ENCODE assay signal across 8 mouse cellular contexts in the genomic region with DNA sequence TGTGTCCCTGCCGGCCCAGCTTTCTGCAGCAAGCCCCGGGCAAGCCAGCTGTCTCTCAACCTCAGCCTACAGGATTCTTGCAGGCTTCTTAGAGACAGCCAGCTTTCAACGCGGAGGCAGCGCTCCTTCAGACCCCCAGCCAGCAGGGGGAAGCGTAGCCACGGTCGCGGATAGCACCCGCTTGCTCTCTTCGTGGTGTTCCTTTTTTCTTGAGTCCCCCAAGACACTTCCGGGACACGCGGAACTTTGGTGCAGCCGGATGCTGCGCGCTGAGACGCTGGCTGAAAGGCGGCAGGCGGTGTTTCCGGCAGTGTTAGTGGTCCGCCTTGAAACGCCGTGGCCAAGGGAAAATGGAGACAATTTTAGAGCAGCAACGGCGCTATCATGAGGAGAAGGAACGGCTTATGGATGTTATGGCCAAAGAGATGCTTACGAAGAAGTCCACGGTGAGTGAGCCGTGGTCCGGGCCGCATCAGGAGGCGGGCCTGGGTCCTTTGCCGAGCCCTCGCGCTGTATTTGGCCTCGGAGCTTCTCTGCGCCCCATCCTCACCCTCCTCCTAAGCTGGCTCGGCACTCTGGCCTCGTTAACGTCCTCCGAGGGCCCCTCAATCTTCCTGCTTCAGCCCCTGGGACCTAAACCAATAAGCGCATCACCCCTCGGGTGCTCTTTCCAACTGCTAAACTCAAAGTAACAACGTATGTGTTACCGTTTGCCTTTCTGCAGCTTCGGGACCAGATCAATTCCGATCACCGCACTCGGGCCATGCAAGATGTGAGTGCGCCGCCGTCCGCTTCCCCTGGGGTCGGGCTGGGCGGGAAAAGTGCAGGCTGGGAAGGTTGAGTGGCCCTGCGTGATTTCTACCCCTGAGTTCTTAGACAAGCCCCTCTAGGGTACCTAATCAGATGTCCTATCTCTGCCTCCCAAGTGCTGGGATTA. TPM values are rescaled to one million over a fixed set of nuclear protein-coding genes. Genes with fewer than 3 reads are reported as not detected.
A peak's percentile ranks its signal among the peaks of the same experiment; 100 is the strongest.
DNase-seq lines count a peak whose midpoint lies in the region; ATAC-seq lines count a peak whose summit lies in the region.

A gene (plus strand): TSS at position 232 of the 937 bp plus-strand sequence.

- H3K27me3 ChIP-seq in hindbrain, embryonic 12.5 days: peaks cover 5% of the 10 kb centered on the region

- peaks cover 24% of the 10 kb centered on the region for H3K4me1 ChIP-seq in hindbrain, embryonic 12.5 days

- peak within 1 kb of the TSS; percentile 92 for H3K4me3 ChIP-seq in hindbrain, embryonic 12.5 days

- peaks cover 36% of the 10 kb centered on the region for H3K36me3 ChIP-seq in hindbrain, embryonic 12.5 days

- DNase-seq in NIH3T3 (ENCODE audit: low read depth): peak; percentile 99
- peak; percentile 95 to 97 for DNase-seq in cerebellum, postnatal 10 days
- DNase-seq in frontal cortex, postnatal 10 days (ENCODE audit: low spot score in 2 of 2): peak; percentile 91 to 93
- peak; percentile 88 for DNase-seq in layer of hippocampus, postnatal 25 days (ENCODE audit: extremely low spot score in 1 of 2, low spot score in 1 of 2)
- peak; percentile 96 for DNase-seq in lung, postnatal 25 days (ENCODE audit: low spot score)
- DNase-seq in retina, embryonic 14.5 days (ENCODE audit: low spot score): peak; percentile 99
- DNase-seq in thymus, postnatal 4 days: peak; percentile 96

- H3K4me2 ChIP-seq in hindbrain, embryonic 12.5 days (replicated peaks): peak within 1 kb of the TSS; percentile 96

- H3K9me3 ChIP-seq in hindbrain, embryonic 12.5 days (replicated peaks): no peaks in the 10 kb centered on the region

- peak within 1 kb of the TSS; percentile 93 for H3K9ac ChIP-seq in hindbrain, embryonic 12.5 days

- peak within 1 kb of the TSS; percentile 31; the same call in 1 of the 2 replicates for H3K27ac ChIP-seq in hindbrain, embryonic 12.5 days

- WGBS in hindbrain, embryonic 12.5 days: under 1% methylated on average over 57 of the region's 57 CpGs

- peak; percentile 91 for ATAC-seq in hindbrain, embryonic 12.5 days (ENCODE audit: low FRiP score)

RNA-seq across cellular contexts. Expression of the gene that starts here (rescaled TPM):
- polyA plus RNA-seq in hindbrain, embryonic 12.5 days (2016; fragmentation: Nextera tagmentation; extraction: Ambion mirVana): 157 and 164 TPM in 2 replicates
- total RNA-seq in layer of hippocampus, postnatal 25 days (2021): 10 to 100 TPM; 34.6 to 34.8 TPM

Comparison
In these comparisons a context has a peak if more than half of its experiments do, and no peak if none do; other contexts are left out.
1. Peak in every context shown above with its lines: DNase-seq, ATAC-seq, H3K4me3 ChIP-seq and H3K27ac ChIP-seq.